Mouse (Mus musculus) mouse trophoblast stem cell (cell line): ENCODE data around the gene Ndnf.

Experiments used
- in situ Hi-C, 2 experiments: fragments of 300-500 bp; cut with MseI, MboI; formaldehyde crosslinking; loops; 2 replicates in 1 of 2; 3 replicates in 1 of 2; pipeline ENCODE4 v1.15.1; 2025

The Ndnf gene

DNA sequence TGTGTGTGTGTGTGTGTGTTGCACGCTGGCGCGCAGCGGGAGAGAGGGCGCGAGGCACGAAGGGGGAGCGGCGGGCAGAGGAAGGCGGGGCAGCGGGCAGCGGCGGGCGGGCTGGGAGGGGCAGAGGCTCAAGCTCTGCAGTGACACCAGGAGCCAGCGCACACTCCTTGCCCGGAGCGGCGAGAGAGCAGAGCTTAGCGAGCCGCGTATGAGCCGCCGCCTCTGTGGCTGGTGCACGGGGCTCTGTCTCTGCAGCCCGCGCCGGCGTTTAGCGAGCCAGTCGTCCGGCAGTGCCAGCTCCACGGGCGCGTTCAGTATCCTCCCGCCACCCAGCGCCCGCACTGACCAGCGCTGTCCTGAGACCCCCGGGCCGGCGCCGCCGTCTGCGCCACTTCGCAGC lies at the start of gene Ndnf:
TSS of gene Ndnf (plus strand) at position 140 of the 400 bp plus-strand sequence.
- in situ Hi-C loops: loop anchor here in 1 of 2 experiments (25.0 kb wide), 1 partner anchor 791 kb away; no protein-coding TSS in a partner anchor

DNA sequence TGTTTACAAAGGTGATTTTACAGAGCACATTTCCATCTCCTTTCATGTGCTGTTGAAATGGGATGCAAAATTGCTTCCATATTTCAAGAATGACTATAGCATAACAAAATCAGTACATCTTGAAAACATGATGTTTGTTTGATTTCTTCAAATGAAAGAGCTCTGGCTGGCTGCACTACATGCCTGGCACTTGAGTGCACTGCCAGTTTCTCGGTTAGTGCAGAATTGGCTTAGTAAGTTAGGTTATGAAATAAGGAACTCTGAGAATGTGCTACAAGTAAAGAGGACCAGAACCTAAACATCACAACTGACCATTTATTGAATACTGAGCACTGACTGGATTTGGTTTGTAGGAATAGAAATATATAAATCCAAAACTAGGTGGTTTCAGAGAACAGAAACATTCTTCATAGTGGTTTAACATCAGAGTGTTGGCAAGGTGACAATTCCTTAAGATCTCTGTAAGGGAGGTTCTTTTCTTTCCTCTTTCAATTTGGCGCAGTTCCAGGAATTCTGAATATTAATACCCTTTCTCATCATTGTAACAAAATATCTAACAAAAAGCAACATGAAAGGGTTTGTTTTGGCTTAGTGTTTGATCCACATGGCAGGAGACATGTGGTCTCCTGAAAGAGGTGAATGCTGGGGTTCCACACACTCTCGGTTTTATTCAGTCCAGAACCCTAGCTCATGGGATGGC lies 48.2 kb upstream of the Ndnf start:
- in situ Hi-C loops: no loop called here

DNA sequence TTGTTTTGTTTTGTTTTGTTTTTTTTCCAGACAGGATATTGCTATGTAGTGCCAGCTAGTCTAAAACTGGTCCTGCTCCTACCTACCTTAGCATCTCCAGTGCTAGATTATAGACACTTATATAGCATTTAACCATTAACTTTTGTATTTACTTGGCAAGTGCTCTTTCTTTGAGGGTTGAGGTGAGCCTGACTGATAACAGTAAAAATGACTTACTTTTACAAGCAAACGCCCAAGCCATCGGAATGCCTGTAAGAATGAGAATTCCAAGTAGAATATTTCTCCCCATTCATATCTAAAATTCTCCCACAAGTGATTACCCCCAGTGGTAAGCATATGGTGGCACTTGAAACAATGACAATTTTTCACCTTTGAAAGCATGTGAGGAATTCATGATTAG lies 40.8 kb upstream of the Ndnf start:
- in situ Hi-C loops: no loop called here

DNA sequence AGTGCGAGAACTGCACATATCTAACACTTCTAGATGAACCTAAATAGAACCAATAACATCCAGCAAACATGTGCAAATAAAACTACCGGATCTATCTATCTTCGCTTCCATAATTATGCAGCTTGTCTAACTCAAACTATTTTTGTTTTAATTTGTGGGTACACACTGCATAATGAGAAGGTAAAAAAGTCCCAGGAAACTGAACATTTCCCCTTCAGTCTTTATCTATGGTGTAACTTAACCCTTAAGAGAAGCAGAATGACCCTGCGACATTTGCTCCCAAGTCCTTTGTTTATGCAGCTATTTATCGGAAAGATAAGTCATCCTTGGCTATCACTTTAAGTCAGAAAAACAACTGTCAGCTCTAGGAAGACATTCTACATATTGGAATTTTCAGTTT lies 39.2 kb upstream of the Ndnf start:
- in situ Hi-C loops: no loop called here

DNA sequence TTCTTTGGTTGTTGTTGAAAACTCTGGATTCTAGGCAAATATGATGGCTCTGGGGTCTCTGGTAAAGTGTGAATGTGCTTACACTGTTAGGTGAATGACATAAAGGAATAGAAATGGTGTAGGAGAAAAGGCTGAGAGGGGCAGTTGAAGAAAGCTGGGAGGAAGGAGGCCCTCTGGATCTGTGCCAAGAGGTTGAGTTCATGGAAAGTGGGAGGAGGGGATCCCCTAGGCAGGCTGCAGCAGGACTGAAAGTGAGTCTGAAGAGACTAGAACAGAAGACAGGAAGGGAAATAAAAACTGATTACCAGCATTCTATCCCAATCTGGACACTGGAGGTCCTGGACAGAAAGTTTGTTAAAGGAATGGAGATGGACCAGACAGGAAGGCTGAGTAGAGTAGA lies 29.0 kb upstream of the Ndnf start:
- in situ Hi-C loops: no loop called here

DNA sequence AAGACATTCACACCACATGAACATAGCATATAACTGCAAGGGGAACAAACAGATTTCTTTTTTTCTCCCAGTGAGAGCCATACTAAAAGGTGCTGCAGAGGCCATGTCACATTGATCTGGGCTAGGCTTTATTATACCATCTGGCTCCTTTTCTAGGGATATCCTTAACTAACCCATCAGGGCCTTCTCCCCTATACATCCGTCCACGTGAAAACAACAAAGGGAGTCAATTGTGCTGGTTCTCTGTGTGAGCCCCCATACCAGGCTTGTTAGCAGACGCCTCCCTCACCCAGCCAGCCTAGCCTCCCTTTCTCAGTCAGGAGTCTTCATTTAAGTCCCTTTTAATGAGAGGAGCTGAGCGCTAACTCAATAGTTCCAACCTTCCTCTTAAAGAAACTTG lies 27.3 kb upstream of the Ndnf start:
- in situ Hi-C loops: no loop called here

DNA sequence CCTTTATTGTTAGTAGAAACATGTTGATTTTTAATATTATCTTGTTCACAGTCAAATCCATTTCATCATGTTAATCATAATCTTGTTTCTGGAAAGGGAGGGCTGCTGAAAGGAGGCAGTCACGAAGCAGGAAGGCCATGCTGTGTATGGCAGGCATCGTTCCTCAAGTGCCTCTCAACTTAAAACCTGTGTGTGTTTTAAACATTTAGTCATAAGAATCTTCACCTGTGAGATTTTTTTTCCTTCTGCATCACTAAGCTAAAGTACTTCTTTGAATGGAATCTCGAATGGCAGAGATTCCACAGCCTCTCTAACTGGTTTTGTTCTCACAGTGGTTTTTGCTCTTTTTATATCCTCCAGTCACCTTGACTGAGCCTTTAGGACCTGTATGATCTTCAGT lies 25.0 kb upstream of the Ndnf start:
- in situ Hi-C loops: no loop called here

DNA sequence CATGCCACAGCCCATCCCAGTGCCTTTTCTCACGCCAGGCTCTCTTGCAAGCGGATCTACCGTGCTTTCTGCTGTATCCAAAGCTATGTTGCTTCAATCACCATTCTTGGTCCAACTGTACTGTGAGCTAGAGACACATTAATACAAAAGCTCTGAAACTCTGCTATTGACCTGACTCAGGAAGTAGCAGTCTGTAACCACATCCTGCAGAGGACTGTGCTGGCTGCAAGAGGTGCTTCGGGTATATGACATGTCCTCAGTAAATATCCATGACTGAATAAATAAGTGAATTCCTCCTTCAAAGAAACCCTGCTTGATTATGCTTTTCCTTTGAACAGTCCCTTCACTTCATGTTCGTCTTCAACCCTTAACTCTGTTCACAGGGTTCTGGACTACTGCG lies 23.7 kb upstream of the Ndnf start:
- in situ Hi-C loops: no loop called here

DNA sequence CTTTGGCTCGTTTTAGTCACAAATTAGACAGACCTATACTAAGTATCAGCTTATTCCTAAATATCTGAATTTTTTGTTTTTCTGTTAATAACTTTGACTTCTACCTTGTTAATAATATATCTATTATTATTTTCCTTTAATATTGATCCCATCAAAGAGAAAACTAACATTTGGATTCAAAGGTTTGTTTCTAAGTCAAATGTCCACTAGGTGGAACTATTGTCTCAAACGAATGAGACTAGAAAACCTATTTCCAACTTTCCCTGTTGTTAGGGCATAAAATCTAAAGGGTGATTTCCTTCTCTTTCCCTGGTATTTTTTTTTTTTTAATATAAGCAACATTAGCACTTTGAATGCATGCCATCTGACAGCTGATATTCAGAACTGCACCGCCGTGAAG lies 20.0 kb upstream of the Ndnf start:
- in situ Hi-C loops: loop anchor here in 1 of 2 experiments (25.0 kb wide), 1 partner anchor 811 kb away; no protein-coding TSS in a partner anchor

DNA sequence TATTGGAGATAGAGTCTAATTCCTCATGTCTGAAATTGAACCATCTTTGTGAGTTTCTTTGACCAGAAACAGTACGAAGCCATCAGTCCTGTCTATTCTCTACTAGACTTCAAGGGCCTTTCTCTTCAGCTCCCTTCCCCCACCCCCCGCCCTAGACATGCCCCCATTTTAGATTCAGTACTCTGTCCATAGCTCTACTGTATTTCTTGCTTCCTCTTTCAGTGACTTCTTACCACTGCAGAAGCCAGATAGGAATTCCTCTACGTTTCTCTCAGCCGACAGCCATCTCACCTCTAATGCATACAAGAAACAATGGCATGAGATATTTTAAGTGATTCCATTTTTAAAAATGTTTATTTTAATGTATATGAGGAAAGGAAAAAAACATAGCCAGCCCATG lies 10.1 kb upstream of the Ndnf start:
- in situ Hi-C loops: loop anchor here in 1 of 2 experiments (25.0 kb wide), 1 partner anchor 801 kb away; no protein-coding TSS in a partner anchor

DNA sequence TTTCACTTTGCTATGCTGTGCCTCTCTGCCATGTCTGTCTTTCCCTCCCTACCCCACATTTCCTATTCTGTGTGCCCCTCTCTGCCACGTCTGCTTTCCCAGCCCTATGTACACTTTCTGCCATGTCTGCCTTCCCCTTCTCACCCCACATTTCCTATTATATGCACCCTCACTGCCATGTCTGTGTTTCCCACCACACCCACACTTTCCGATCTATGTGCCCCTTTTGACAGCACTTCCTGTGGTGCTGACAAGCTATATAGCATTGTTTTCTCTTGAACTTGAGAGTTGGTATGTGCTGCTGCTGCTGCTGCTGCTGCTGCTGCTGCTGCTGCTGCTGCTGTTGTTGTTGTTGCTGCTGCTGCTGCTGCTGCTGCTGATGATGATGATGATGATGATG lies 9.3 kb upstream of the Ndnf start:
- in situ Hi-C loops: loop anchor here in 1 of 2 experiments (25.0 kb wide), 1 partner anchor 800 kb away; no protein-coding TSS in a partner anchor

DNA sequence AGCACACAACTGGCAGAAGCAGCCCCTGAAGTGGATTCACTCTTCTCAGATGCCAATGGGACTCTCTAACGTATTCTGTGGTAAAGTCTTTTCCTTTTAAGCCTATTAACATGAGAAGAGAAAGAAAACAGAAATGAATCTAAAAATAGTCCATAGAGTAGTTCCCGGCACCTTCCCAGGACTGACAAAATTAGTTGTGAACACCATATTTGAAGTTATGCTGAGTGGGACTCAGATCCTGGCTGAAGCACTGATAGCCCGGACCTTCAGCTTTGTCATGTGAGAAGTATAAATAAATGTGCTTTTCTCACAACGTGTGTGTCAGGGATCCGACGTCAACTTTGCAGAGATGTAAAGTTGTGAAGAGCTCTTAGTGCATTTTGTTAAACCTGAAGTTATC lies 7.4 kb upstream of the Ndnf start:
- in situ Hi-C loops: loop anchor here in 1 of 2 experiments (25.0 kb wide), 1 partner anchor 798 kb away; no protein-coding TSS in a partner anchor

DNA sequence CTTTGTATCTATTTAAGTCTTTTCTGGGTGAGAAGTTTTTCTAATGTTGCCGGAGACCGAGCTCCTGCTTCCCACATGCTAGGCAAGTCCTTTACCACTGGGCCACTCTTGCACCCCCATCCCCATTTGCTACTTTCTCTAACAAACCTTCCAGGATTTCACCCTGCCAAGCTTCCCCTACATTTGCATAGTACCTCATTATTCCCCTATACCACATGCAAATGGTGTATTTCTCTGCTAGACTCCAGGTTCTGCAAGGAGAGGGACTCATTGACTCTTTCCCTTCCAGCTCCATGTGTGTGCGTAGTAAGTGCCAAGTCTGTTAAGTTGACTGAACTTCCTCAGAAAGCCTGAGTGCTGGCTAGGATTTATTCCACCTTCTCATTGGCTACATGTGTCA lies 5.1 kb upstream of the Ndnf start:
- in situ Hi-C loops: loop anchor here in 1 of 2 experiments (25.0 kb wide), 1 partner anchor 796 kb away; no protein-coding TSS in a partner anchor

DNA sequence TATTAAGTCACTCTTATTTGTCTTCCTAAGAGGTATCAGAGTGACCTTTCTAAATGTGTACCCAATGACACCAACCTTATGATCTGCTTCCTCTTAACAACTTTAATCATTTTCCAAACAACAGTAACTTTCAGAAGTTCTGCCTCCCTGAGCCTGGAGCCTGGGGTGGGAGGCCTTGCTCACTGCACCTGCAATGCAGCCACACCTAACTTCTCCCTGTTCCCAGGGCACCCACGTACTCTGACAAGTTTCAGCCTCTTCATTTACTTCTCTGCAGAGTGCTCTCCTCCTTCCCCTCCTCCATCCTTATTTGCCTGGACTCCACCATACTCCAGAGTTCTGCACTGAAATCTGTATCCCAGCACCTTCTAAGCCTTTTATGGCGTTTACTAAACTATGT lies 1.4 kb upstream of the Ndnf start:
- in situ Hi-C loops: loop anchor here in 1 of 2 experiments (25.0 kb wide), 1 partner anchor 792 kb away; no protein-coding TSS in a partner anchor

DNA sequence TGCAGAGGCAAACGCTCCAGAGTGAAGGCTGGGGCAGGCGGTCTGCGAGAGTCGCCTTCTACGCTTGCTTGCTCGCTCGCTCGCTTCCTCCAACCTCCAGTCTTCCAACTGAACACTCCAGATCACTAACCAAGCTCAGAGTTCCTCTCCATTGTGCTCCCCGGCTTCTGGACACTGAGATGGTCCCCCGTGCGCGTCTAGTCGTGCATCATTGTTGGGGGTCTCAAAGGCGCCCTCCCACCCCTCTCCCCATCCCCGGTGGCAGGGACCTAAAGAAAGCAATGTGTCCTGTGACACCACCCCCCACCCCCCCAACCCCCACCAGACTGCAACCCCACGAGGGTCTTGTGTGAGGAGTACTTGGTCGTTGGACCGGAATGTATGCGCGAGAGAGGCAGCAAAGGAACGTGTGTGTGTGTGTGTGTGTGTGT lies 394 bp upstream of the Ndnf start:
- in situ Hi-C loops: loop anchor here in 1 of 2 experiments (25.0 kb wide), 1 partner anchor 791 kb away; no protein-coding TSS in a partner anchor

DNA sequence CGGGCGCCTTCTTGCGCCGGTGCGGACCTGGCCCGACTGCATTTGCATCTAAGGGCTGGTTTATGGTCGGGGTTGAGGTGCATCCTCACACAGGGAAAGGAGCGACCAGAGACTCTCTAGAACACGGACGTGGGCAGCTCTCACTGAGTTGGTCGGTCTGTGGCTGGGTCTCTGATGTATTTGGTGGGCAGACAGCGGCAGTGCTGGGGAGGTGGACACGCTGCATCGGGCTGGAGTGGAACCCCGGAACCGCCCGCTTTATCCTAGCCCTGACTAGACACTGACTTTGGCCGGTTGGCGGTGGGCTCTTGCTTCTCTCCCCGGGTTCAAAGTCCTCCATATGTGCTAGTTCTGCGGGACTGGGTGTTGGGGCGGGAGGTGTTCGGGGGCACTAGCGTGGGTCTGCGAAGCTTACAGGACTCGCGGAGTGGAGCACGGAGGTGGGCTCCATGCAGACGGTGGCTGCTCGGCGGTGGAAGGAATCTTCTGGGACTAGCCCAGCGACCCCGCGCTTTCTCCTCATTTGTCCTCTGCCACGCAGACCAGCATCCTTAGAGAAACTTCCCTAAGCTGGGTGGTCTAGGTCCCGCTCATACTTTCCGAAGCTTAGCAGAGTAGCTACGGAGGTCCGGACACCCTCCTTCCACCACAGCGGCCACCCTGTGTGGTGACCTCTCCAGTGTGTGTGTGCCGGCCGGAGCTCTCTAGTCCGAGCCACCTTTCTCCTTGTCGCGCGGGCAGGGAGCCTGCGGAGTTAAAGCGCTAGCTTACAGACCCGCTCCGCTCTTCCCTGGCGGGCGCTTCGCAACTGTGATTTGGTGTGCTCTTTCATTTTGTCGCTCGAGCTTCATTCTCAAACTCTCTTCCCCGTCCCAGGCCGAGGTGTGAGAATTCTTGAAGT lies 991 bp downstream of the Ndnf start:
- in situ Hi-C loops: loop anchor here in 1 of 2 experiments (25.0 kb wide), 1 partner anchor 790 kb away; no protein-coding TSS in a partner anchor

DNA sequence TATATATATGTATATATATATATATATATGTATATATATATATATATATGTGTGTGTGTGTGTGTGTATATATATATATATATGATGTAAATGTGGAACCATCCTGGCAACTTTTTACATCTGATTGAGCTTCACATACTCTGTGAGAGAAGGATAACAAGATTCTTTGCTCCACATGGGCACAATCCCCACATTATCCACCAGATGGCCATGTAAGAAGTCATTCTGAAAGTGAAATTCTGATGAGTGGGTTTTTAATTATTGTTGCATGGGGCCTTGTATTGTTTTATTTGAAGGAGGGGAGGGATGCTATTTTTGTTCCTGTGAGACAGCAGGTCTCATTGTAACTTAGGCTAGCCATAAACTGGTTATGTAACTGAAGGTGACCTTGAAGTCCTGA lies 22.5 kb downstream of the Ndnf start:
- in situ Hi-C loops: no loop called here

DNA sequence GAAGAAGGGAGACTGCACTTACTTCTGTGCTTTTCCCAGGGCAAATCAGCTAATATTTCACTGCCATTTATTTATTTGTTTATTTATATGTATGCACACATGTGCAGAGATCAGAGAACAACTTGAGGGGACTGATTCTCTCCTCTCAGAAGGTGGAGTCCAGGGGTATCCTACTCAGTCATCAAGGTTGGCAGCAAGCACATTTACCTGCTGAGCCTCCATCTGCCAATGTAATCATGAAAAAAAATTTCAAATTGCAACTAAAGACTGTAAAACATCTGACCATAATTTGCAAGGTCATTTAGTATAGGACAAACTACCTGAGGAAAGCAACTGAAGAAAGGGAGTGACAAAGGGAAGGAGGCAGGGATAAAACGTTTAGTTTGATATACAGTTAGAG lies 49.3 kb downstream of the Ndnf start:
- in situ Hi-C loops: no loop called here

DNA sequence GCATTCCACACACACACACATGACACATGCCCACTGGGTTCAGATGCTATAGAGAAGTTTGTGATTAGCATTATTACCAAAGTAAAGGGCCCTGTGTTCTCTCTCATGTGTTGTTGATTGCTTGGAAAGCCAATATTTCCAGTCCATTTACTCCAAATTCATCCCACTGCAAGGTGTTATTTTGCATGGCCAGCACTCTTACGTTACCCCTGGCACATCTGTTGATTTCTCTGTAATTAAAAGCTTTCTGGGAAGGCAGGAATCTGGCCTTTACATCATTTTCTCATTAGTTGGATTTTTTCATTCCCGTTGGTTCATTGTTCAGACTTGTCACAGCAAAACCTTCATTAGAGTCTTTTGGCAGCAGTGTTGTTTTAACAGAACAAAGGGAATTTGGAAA lies 54.3 kb downstream of the Ndnf start:
- in situ Hi-C loops: no loop called here

DNA sequence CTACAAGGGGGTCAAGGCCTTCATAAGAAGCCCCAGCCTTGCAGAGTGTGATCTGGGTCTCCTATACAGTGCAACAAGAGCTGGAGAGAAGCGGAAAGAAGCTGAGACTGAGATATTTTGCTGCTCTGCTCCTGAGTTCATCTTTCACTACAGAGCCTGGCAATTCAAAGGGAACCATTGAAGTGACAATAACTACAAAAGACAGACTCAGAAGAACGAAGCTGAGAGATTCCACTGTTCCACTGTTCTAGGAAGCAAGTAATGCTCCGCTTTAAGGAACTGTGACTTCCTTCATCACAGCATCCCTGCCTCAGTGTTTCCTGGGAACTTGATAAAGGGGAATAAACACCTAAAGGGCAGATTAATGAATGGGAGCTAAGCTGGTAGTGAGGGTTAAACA lies 56.9 kb downstream of the Ndnf start:
- in situ Hi-C loops: no loop called here

DNA sequence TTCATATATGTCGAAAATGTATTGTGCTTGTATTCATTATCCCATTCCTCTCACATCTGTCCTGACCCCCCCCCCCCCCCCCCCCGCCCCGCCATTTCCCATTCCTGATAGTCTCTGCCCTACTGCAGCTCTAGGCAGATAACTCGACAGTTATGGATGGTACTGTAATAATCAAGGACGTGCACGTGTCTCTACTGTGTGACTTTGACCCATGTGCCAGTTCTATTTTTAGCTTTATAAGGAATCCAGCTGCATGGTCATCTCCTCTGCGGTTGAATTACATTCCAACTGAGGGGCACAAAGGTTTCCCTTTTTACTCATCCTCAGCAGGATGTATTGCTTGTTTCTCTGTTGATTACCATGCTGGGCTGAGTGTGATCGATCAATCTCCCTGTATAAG lies 68.1 kb downstream of the Ndnf start:
- in situ Hi-C loops: no loop called here

DNA sequence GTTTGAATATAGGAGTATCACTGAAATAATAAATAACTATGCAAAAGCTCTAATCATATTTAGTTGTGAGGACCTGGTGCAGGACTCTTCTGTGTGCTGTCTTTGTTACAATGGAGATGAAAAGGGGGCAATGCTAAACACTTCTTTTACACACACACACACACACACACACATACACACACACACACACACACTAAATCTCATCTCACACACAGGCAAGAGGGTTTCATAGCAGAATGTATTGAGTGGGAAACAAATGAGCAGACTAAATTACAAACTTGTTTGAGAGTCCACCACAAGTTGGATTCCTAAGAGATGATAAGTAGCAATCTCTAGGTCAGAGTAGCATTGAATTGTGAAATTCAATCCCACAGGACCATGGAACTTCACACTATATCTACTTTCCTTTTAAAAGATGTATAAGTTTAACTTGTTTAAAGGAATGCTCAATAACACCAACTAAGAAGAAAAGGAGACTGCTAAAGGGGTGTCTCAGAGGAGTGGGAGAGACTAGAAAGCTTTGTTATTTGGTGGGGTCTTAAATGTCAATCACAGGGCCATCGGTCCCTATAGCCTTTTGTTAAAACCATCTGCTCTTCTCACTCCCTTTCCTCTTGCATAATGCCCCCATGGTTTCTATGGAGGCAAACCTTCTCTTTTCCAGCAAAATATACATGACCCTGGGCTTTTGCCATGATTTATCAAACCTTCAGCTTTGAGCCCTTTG lies 71.9 kb downstream of the Ndnf start:
- in situ Hi-C loops: no loop called here
